ENCODE assay signal across 8 mouse cellular contexts in the genomic region with DNA sequence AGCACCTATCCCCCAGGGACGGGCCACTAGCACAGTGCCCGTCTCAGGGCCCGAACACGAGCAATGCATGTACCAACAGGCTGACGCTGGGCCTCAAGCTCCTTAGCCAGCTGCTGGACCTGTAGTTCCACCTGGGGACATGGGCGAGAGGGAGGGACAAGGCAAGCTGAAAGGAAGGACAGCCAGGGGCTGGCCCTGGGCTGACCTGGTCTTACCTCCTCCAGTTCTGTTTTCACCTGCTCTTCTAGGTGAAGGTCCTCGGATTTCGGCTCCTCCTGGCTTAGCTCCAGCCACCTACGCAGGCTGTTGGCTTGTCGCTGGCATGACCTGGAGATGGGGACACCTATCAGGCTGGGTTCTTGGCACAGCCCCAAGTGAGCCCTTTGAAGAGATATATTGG.
DNase-seq lines count a peak whose midpoint lies in the region; ATAC-seq and TF ChIP-seq lines count a peak whose summit lies in the region.
"Not testable (repeated sequence)": the region's sequence is repeated elsewhere in the genome, so short reads cannot be mapped to it uniquely, and the experiment has no call there.

No protein-coding gene starts in this region.

- peaks cover 21% of the 10 kb centered on the region for H3K36me3 ChIP-seq in embryonic facial prominence, embryonic 10.5 days (replicated peaks)
- H3K36me3 ChIP-seq in hindbrain, embryonic 15.5 days; neural tube, embryonic 14.5 days (ENCODE audit: control insufficient read depth, insufficient read depth, low read length): not testable (repeated sequence)

- DNase-seq in Patski (ENCODE audit: low read depth, low spot score) = not testable (repeated sequence)
- peak; percentile 37 for DNase-seq in embryonic facial prominence, embryonic 10.5 days (ENCODE audit: low spot score)
- peak; percentile 79 for DNase-seq in gastrocnemius, postnatal 25 days
- peak; percentile 72 to 77 for DNase-seq in layer of hippocampus, postnatal 10 days (ENCODE audit: low spot score in 2 of 2)
- peak; percentile 81 for DNase-seq in lung, adult 2 months
- DNase-seq in thymus, postnatal 10 days (ENCODE audit: low spot score in 2 of 2) = peak; percentile 61 to 69

- peaks cover 20% of the 10 kb centered on the region for H3K9me3 ChIP-seq in embryonic facial prominence, embryonic 10.5 days
- H3K9me3 ChIP-seq in hindbrain, embryonic 15.5 days = peaks cover 20% of the 10 kb centered on the region
- not testable (repeated sequence) for H3K9me3 ChIP-seq in neural tube, embryonic 14.5 days (ENCODE audit: control insufficient read depth, low read length)

- H3K27me3 ChIP-seq in Patski; embryonic facial prominence, embryonic 10.5 days (replicated peaks; ENCODE audit: low read depth, poor library complexity, severe bottlenecking); hindbrain, embryonic 15.5 days; neural tube, embryonic 14.5 days (ENCODE audit: control insufficient read depth, insufficient read depth, low read length): not testable (repeated sequence)

- ATAC-seq in Patski = peak; percentile 5
- peak; percentile 25 for ATAC-seq in hindbrain, embryonic 15.5 days (ENCODE audit: low FRiP score, low read depth)
- peak; percentile 19 for ATAC-seq in neural tube, embryonic 14.5 days (ENCODE audit: low read depth)

- not testable (repeated sequence) for TF ChIP-seq CTCF in Patski (IDR thresholded peaks at IDR 0.05); lung, adult 2 months (IDR thresholded peaks at IDR 0.05; ENCODE audit: insufficient read depth, low read length)

- POLR2A ChIA-PET in Patski (lab: Charles Lee) = interaction anchor here (0.7 to 7.0 kb wide), 5 partner anchors 14 to 46 kb away, joined by 3 to 58 read pairs (median 4); no protein-coding TSS in a partner anchor

- not testable (repeated sequence) for H3K9ac ChIP-seq in hindbrain, embryonic 15.5 days; neural tube, embryonic 14.5 days (replicated peaks; ENCODE audit: low read depth, low read length)

- H3K4me2 ChIP-seq in hindbrain, embryonic 15.5 days; neural tube, embryonic 14.5 days (ENCODE audit: low read depth, low read length): not testable (repeated sequence)

- in situ Hi-C loops in Patski (cut with MboI; ENCODE audit: low pct_unique_long_range_greater_than_20kb) = not testable (repeated sequence)

- H3K4me3 ChIP-seq in embryonic facial prominence, embryonic 10.5 days; hindbrain, embryonic 15.5 days; lung, adult 2 months (replicated peaks; ENCODE audit: extremely low read depth, low read depth, low read length); neural tube, embryonic 14.5 days (ENCODE audit: low read depth, low read length): not testable (repeated sequence)

- not testable (repeated sequence) for H3K4me1 ChIP-seq in embryonic facial prominence, embryonic 10.5 days; hindbrain, embryonic 15.5 days (replicated peaks); lung, adult 2 months (ENCODE audit: control insufficient read depth, insufficient read depth, low read length); neural tube, embryonic 14.5 days (ENCODE audit: control insufficient read depth, insufficient read depth, low read length)

- not testable (repeated sequence) for TF ChIP-seq POLR2A in lung, adult 2 months (IDR thresholded peaks at IDR 0.05; ENCODE audit: borderline replicate concordance, extremely low read depth, low read depth, low read length)

- CTCF ChIA-PET in Patski (lab: Charles Lee) = interaction anchor here (18.9 to 29.7 kb wide), 3 partner anchors 15 to 58 kb away, joined by 518 to 1630 read pairs (median 545); a partner anchor contains a TSS

- not testable (repeated sequence) for H3K27ac ChIP-seq in embryonic facial prominence, embryonic 10.5 days (replicated peaks); hindbrain, embryonic 15.5 days (replicated peaks); neural tube, embryonic 14.5 days (ENCODE audit: low read depth, low read length)

- 95% methylated on average over 10 of the region's 10 CpGs for WGBS in embryonic facial prominence, embryonic 10.5 days
- 94% methylated on average over 10 of the region's 10 CpGs for WGBS in hindbrain, embryonic 15.5 days
- WGBS in lung, adult 2 months = 87% methylated on average over 10 of the region's 10 CpGs
- 95% methylated on average over 8 of the region's 10 CpGs for WGBS in neural tube, embryonic 14.5 days
